ENCODE assay signal across 13 mouse cellular contexts in the genomic region with DNA sequence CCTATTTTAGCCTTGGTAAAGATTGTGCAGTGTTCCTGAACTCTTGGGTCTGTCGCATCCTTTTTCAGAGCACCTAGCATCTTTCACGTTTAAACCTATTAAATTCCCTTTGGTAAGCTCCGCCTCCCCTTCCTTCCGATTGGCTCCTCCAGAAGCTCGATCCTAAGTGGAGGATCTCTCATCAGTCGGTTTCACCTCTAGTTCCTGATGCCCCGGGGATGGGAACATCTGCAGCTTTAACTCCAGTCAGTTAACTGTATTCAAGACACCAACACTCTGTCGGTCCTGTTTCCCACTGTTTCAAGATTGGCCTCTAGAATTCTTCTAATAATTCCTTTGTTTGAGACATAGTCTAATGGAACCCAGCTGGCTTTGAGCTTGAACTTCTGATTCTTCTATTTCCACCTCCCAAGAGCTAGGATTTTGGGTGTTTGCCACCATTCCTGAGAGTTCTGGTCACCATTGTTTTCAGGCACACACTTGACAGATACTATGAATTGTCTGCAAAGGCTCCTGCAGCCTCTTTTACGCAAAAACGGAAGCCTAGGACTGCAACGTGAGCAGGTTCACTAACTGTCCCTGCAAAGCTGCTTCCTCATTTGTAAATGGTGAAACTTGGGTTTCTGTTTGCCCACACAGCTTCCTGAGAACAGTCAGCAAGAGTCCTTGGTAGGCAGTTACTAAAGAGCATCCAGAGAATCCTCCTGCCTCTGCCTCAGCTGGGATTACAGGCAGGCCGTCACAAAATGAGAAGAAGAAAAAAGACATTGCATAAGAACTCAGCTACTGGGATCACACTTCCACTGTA. TPM values are rescaled to one million over a fixed set of nuclear protein-coding genes. Genes with fewer than 3 reads are reported as not detected.
DNase-seq lines count a peak whose midpoint lies in the region; ATAC-seq lines count a peak whose summit lies in the region.
"Had no signal": no experiment of that assay in that cellular context is flagged by ENCODE, and none has a peak within 500 bp of the region (broad histone marks: within the 10 kb centered on the region; RNA-seq: fewer than 3 reads in every experiment).

No protein-coding gene starts in this region.

- peak overlapping the region; percentile 3; the same call in 1 of the 2 replicates for H3K4me3 ChIP-seq in macrophage (ENCODE audit: inconsistent target)
- H3K4me3 ChIP-seq: heart, adult 2 months; lung, embryonic 15.5 days; neural tube, embryonic 12.5 days; stomach, embryonic 15.5 days had no signal

- peak; percentile 42 for DNase-seq in 3T3-L1 (ENCODE audit: low read depth, low spot score)
- DNase-seq in A20 (ENCODE audit: low read depth, low spot score): peak; percentile 88
- DNase-seq in adrenal gland, postnatal 36 days: no peak
- DNase-seq in urinary bladder, postnatal 14 days (ENCODE audit: low spot score): no peak
- DNase-seq in yolk sac, embryonic 10.5 days (ENCODE audit: low spot score): no peak
- DNase-seq: adrenal gland, postnatal 10 days; kidney, adult 2 months had no signal

- peaks cover 3% of the 10 kb centered on the region; the same call in 1 of the 2 replicates for H3K36me3 ChIP-seq in macrophage (ENCODE audit: inconsistent target)
- H3K36me3 ChIP-seq: lung, embryonic 15.5 days; neural tube, embryonic 12.5 days; stomach, embryonic 15.5 days had no signal

- 2% methylated on average over 12 of the region's 12 CpGs for WGBS in macrophage (ENCODE audit: missing documents)

- H3K79me2 ChIP-seq in macrophage (ENCODE audit: inconsistent target): peaks cover 42% of the 10 kb centered on the region

- H3K27ac ChIP-seq in macrophage: peak overlapping the region; percentile 96
- H3K27ac ChIP-seq: heart, adult 2 months; lung, embryonic 15.5 days; neural tube, embryonic 12.5 days; stomach, embryonic 15.5 days had no signal

- ATAC-seq in common myeloid progenitor, adult 5-6 weeks (replicated peaks; ENCODE audit: low read depth, poor library complexity, severe bottlenecking): peak; percentile 39

RNA-seq across cellular contexts. Expression of a gene that starts 3.5 kb away (rescaled TPM):
- 172 and 177 TPM in 2 replicates for total RNA-seq in common myeloid progenitor, adult 5-6 weeks (2017)
- total RNA-seq in macrophage (2018; cell fraction: chromatin; rRNA removed): 1,000 to 10,000 TPM; 1,324 to 5,431 (median 3,054) TPM
- 100 to 1,000 TPM in 20 of 26 experiments, 10 to 100 TPM in 6; 61.4 to 373 (median 140) TPM for total RNA-seq in macrophage (2018; cell fraction: cytosol; rRNA removed)
- total RNA-seq in macrophage (2018; cell fraction: nucleus; rRNA removed): 1,000 to 10,000 TPM; 1,034 to 3,524 (median 2,239) TPM
- polyA plus RNA-seq in macrophage (2018): 194 to 679 TPM (median 250 TPM) in 3 replicates
- 100 to 1,000 TPM; 378 to 436 TPM for total RNA-seq in adrenal gland, postnatal 36 days (2021)

RNA-seq across cellular contexts. Expression of a gene that starts 5.1 kb away (rescaled TPM):
- 168 and 202 TPM in 2 replicates for total RNA-seq in common myeloid progenitor, adult 5-6 weeks (2017)
- 10 to 100 TPM in 24 of 26 experiments, 1 to 10 TPM in 2; 6.3 to 68.8 (median 31.3) TPM for total RNA-seq in macrophage (2018; cell fraction: chromatin; rRNA removed)
- 100 to 1,000 TPM; 294 to 457 (median 369) TPM for total RNA-seq in macrophage (2018; cell fraction: cytosol; rRNA removed)
- total RNA-seq in macrophage (2018; cell fraction: nucleus; rRNA removed): 100 to 1,000 TPM; 103 to 331 (median 212) TPM
- 279 to 472 TPM (median 312 TPM) in 3 replicates for polyA plus RNA-seq in macrophage (2018)
- total RNA-seq in adrenal gland, postnatal 36 days (2021): 100 to 1,000 TPM; 229 to 405 TPM

RNA-seq across cellular contexts. Expression of a gene that starts 10.8 kb away (rescaled TPM):
- 230 and 275 TPM in 2 replicates for total RNA-seq in common myeloid progenitor, adult 5-6 weeks (2017)
- total RNA-seq in macrophage (2018; cell fraction: chromatin; rRNA removed): 100 to 1,000 TPM in 5 of 26 experiments, 10 to 100 TPM in 21; 38.8 to 170 (median 62.8) TPM
- 10 to 100 TPM; 59.8 to 95.0 (median 70.9) TPM for total RNA-seq in macrophage (2018; cell fraction: cytosol; rRNA removed)
- 100 to 1,000 TPM in 4 of 26 experiments, 10 to 100 TPM in 22; 36.1 to 155 (median 46.9) TPM for total RNA-seq in macrophage (2018; cell fraction: nucleus; rRNA removed)
- polyA plus RNA-seq in macrophage (2018): 65.7 to 116 TPM (median 81.0 TPM) in 3 replicates
- 100 to 1,000 TPM in 1 of 2 experiments, 10 to 100 TPM in 1; 84.2 to 102 TPM for total RNA-seq in adrenal gland, postnatal 36 days (2021)

RNA-seq across cellular contexts. Expression of a gene that starts 55.6 kb away (rescaled TPM):
- 52.9 and 59.6 TPM in 2 replicates for total RNA-seq in common myeloid progenitor, adult 5-6 weeks (2017)
- total RNA-seq in macrophage (2018; cell fraction: chromatin; rRNA removed): not detected
- under 1 TPM in 9 of 26 experiments, not detected in 17; 0.09 to 0.43 (median 0.14) TPM for total RNA-seq in macrophage (2018; cell fraction: cytosol; rRNA removed)
- not detected for total RNA-seq in macrophage (2018; cell fraction: nucleus; rRNA removed)
- not detected in 3 replicates for polyA plus RNA-seq in macrophage (2018)
- total RNA-seq in adrenal gland, postnatal 36 days (2021): under 1 TPM in 1 of 2 experiments, not detected in 1; 0.89 TPM

Comparison
In these comparisons a context has a peak if more than half of its experiments do, and no peak if none do; other contexts are left out.
1. DNase-seq: peak in 3T3-L1 (single experiment) and A20 (single experiment); none in adrenal gland, postnatal 36 days (0 of 2), urinary bladder, postnatal 14 days (single experiment) and yolk sac, embryonic 10.5 days (single experiment).